Mouse (Mus musculus) kidney, postnatal 0 days (tissue): Measurements from ENCODE around the gene Prrt1. TPM values are rescaled to one million over a fixed set of nuclear protein-coding genes. Genes with fewer than 3 reads are reported as not detected.
A peak's percentile ranks its signal among the peaks of the same experiment; 100 is the strongest.

Experiments used
- ATAC-seq: fragments of 200-750 bp; cut with Nextera tagmentation; replicated peaks from 2 replicates; pipeline ENCODE4 v1.8.0; 2017; ENCODE audit warnings: low read depth, moderate number of reproducible peaks, moderate TSS enrichment, moderate library complexity; ENCODE audit not compliant: low FRiP score
- DNase-seq: peaks from one replicate; pipeline ENCODE4 v3.0.0-alpha.2; 2016; ENCODE audit warnings: low spot score
- H3K27ac ChIP-seq: fragments of 300-500 bp; sonication (generic); 2 replicates; pipeline ENCODE4 v1.5.1; 2014; ENCODE audit warnings: mild to moderate bottlenecking
- H3K27me3 ChIP-seq: fragments of 300-500 bp; sonication (generic); 2 replicates; pipeline ENCODE4 v1.6.1; 2014; ENCODE audit warnings: low read length, mixed read lengths; ENCODE audit not compliant: insufficient read depth
- H3K36me3 ChIP-seq: fragments of 300-500 bp; sonication (generic); 2 replicates; pipeline ENCODE4 v1.6.1; 2014; ENCODE audit warnings: low read length, mixed read lengths; ENCODE audit not compliant: insufficient read depth
- H3K4me1 ChIP-seq: fragments of 300-500 bp; sonication (generic); replicated peaks from 2 replicates; pipeline ENCODE4 v1.6.1; 2014; ENCODE audit warnings: antibody characterized with exemption, low read length, mixed read lengths; ENCODE audit not compliant: insufficient read depth
- H3K4me2 ChIP-seq: fragments of 300-500 bp; sonication (generic); 2 replicates; pipeline ENCODE4 v1.6.1; 2014; ENCODE audit warnings: mild to moderate bottlenecking, low read length, moderate library complexity, mixed read lengths
- H3K4me3 ChIP-seq: fragments of 300-500 bp; sonication (generic); replicated peaks from 2 replicates; pipeline ENCODE4 v1.5.1; 2014; ENCODE audit warnings: low read depth, low read length
- H3K9ac ChIP-seq: fragments of 300-500 bp; sonication (generic); 2 replicates; pipeline ENCODE4 v1.6.1; 2014; ENCODE audit warnings: low read depth, low read length
- H3K9me3 ChIP-seq: fragments of 300-500 bp; sonication (generic); replicated peaks from 2 replicates; pipeline ENCODE4 v1.6.1; 2016; ENCODE audit warnings: low read length, inconsistent platforms, mixed read lengths
- CTCF ChIP-seq: IDR thresholded peaks from 2 replicates; pipeline ENCODE4 v1.5.1; 2016; ENCODE audit warnings: antibody characterized with exemption, low read depth, mild to moderate bottlenecking, moderate library complexity
- WGBS: fragments of 180-500 bp; shearing (Covaris S2); extraction: QIAGEN DNeasy Blood & Tissue Kit; methylation state at CpG from one replicate; pipeline ENCODE4 v1.1.7; 2014; 5-methylcytosine and 5-hydroxymethylcytosine counted together
- polyA plus RNA-seq: library from polyadenylated mRNA; unstranded; fragments of >200 nt; fragmentation: Nextera tagmentation; extraction: Ambion mirVana; gene quantifications from 2 replicates; pipeline ENCODE4 v1.2.1, GENCODE M21; 2015

Gene Prrt1
- polyA plus RNA-seq, result 0.36 and 0.55 TPM in 2 replicates

GRCm38 (mm10) chr17:34629221-34629751 is at the start of gene Prrt1:
TSS of gene Prrt1 (plus strand) at chr17:34629533.
- Histone ChIP-seq H3K4me2 (peak within 1 kb of the TSS; percentile 89), H3K4me1 (peaks cover 43% of the 10 kb centered on the region), H3K9me3 (no peaks in the 10 kb centered on the region), H3K9ac (peak within 1 kb of the TSS; percentile 74), H3K27me3 (0 out of 2 replicates have a peak, but pooled peaks cover 9% of the 10 kb centered on the region), H3K36me3 (no peaks in the 10 kb centered on the region), H3K27ac (peak within 1 kb of the TSS; percentile 96), H3K4me3 (peak within 1 kb of the TSS; percentile 67)
- no peak for ATAC-seq
- no peak for DNase-seq
- TF ChIP-seq CTCF, result no peak
- WGBS, result 6% methylated on average over 16 of the region's 16 CpGs

GRCm38 (mm10) chr17:34582528-34582927 is 46.8 kb upstream of the Prrt1 start:
- no peak overlapping the region for H3K27ac ChIP-seq
- no peak for TF ChIP-seq CTCF
- DNase-seq, result no peak
- 82% methylated on average over 12 of the region's 12 CpGs for WGBS
- no peak overlapping the region for H3K4me2 ChIP-seq
- H3K27me3 ChIP-seq, result no peaks in the 10 kb centered on the region
- no peak for ATAC-seq
- no peaks in the 10 kb centered on the region for H3K36me3 ChIP-seq
- H3K9me3 ChIP-seq, result no peaks in the 10 kb centered on the region
- H3K4me3 ChIP-seq, result no peak overlapping the region
- H3K9ac ChIP-seq, result no peak overlapping the region
- peaks cover 4% of the 10 kb centered on the region for H3K4me1 ChIP-seq

- DNase-seq (no peak), ATAC-seq (no peak)
- TF ChIP-seq CTCF, result no peak
- Histone ChIP-seq H3K9ac (no peak overlapping the region), H3K4me3 (no peak overlapping the region), H3K36me3 (no peaks in the 10 kb centered on the region), H3K4me2 (no peak overlapping the region), H3K4me1 (peaks cover 9% of the 10 kb centered on the region), H3K9me3 (no peaks in the 10 kb centered on the region), H3K27me3 (no peaks in the 10 kb centered on the region), H3K27ac (no peak overlapping the region)
- 60% methylated on average over 7 of the region's 7 CpGs for WGBS
Observed at GRCm38 (mm10) chr17:34583397-34583796, 45.9 kb upstream of the Prrt1 start.

GRCm38 (mm10) chr17:34583819-34584218 is 45.5 kb upstream of the Prrt1 start:
- no peak for TF ChIP-seq CTCF
- WGBS, result 89% methylated on average over 8 of the region's 8 CpGs

GRCm38 (mm10) chr17:34585121-34585520 is 44.2 kb upstream of the Prrt1 start:
- Histone ChIP-seq H3K9ac (no peak overlapping the region), H3K27ac (no peak overlapping the region), H3K4me2 (no peak overlapping the region), H3K4me1 (peaks cover 26% of the 10 kb centered on the region), H3K4me3 (no peak overlapping the region), H3K9me3 (no peaks in the 10 kb centered on the region), H3K27me3 (no peaks in the 10 kb centered on the region), H3K36me3 (no peaks in the 10 kb centered on the region)
- no peak for TF ChIP-seq CTCF
- ATAC-seq (no peak), DNase-seq (no peak)
- 87% methylated on average over 8 of the region's 8 CpGs for WGBS

More at GRCm38 (mm10) chr17:34583819-34584218, 45.5 kb upstream of the Prrt1 start:
- ATAC-seq, result no peak
- H3K27me3 ChIP-seq, result no peaks in the 10 kb centered on the region
- no peaks in the 10 kb centered on the region for H3K9me3 ChIP-seq
- no peak overlapping the region for H3K4me2 ChIP-seq
- H3K4me3 ChIP-seq, result no peak overlapping the region
- no peak overlapping the region for H3K9ac ChIP-seq
- no peaks in the 10 kb centered on the region for H3K36me3 ChIP-seq
- no peak overlapping the region for H3K27ac ChIP-seq
- no peak for DNase-seq
- H3K4me1 ChIP-seq, result peaks cover 13% of the 10 kb centered on the region

- WGBS, result 24% methylated on average over 32 of the region's 32 CpGs
- Histone ChIP-seq H3K27ac (peak overlapping the region; percentile 89; the same call in 1 of the 2 replicates), H3K4me3 (peak overlapping the region; percentile 74), H3K9ac (peak overlapping the region; percentile 85; the same call in 1 of the 2 replicates), H3K27me3 (no peaks in the 10 kb centered on the region), H3K36me3 (no peaks in the 10 kb centered on the region), H3K4me2 (peak overlapping the region; percentile 98), H3K9me3 (no peaks in the 10 kb centered on the region), H3K4me1 (peaks cover 36% of the 10 kb centered on the region)
- no peak for TF ChIP-seq CTCF
- no peak for DNase-seq
- no peak for ATAC-seq
Observed at GRCm38 (mm10) chr17:34585877-34586771, 43.2 kb upstream of the Prrt1 start.
